Mouse (Mus musculus) gastrocnemius, adult 2 months (tissue): ENCODE measurements at regions not wholly inside any gene's neighbourhood (a gene's known extent, or its start where the extent isn't known, plus 50 kb on each side); places are given as distances from the start of the nearest gene placed in this dataset.

Experiments
- DNase-seq: peaks from one replicate; pipeline ENCODE4 v3.0.0; 2022
- H3K27ac ChIP-seq: fragments of 200-600 bp; 2 replicates; pipeline ENCODE4 v1.8.1; 2022; ENCODE audit warnings: mild to moderate bottlenecking
- H3K4me3 ChIP-seq: fragments of 200-600 bp; 2 replicates; pipeline ENCODE4 v1.8.1; 2022; ENCODE audit warnings: mild to moderate bottlenecking, moderate library complexity
- CTCF ChIP-seq: fragments of 200-600 bp; IDR thresholded peaks from 2 replicates; pipeline ENCODE4 v1.8.1; 2022; ENCODE audit warnings: antibody characterized with exemption, mild to moderate bottlenecking, moderate library complexity
- intact Hi-C: fragments of 180-260 bp; cut with DNase I; formaldehyde crosslinking; loops from one replicate; pipeline ENCODE4 v1.15.1; 2025

GRCm38 (mm10) chr16:78208321-78208720, 93.0 kb upstream of the Cxadr start:
- intact Hi-C loops, result no loop called here

GRCm38 (mm10) chr16:78204332-78204731, 97.0 kb upstream of the Cxadr start:
- H3K27ac ChIP-seq, result no peak overlapping the region
- no peak for TF ChIP-seq CTCF
- intact Hi-C loops, result no loop called here
- DNase-seq, result no peak
- no peak overlapping the region for H3K4me3 ChIP-seq

More at GRCm38 (mm10) chr16:78208321-78208720, 93.0 kb upstream of the Cxadr start:
- DNase-seq, result no peak
- H3K4me3 ChIP-seq, result no peak overlapping the region
- no peak for TF ChIP-seq CTCF
- H3K27ac ChIP-seq, result no peak overlapping the region

- Histone ChIP-seq H3K4me3 (no peak overlapping the region), H3K27ac (no peak overlapping the region)
- TF ChIP-seq CTCF, result no peak
- DNase-seq, result no peak
- intact Hi-C loops, result no loop called here
These were observed 101.1 kb upstream of the Cxadr start for GRCm38 (mm10) chr16:78200044-78200830.

- intact Hi-C loops, result loop anchor here (5.0 kb wide), 2 partner anchors 148 to 428 kb away; no protein-coding TSS in a partner anchor
- Histone ChIP-seq H3K27ac (no peak overlapping the region), H3K4me3 (peak overlapping the region; percentile 44)
- DNase-seq, result no peak
- TF ChIP-seq CTCF, result no peak
These were observed 102.0 kb upstream of the Cxadr start for GRCm38 (mm10) chr16:78199252-78199651.

GRCm38 (mm10) chr16:78198642-78199121, 102.6 kb upstream of the Cxadr start:
- DNase-seq, result peak; percentile 65
- Histone ChIP-seq H3K4me3 (peak overlapping the region; percentile 44), H3K27ac (no peak overlapping the region)
- TF ChIP-seq CTCF, result peak; percentile 95
- intact Hi-C loops, result loop anchor here (1.0 to 5.0 kb wide), 3 partner anchors 119 to 429 kb away; no protein-coding TSS in a partner anchor

- no peak overlapping the region for H3K27ac ChIP-seq
- peak; percentile 83 for TF ChIP-seq CTCF
- DNase-seq, result peak; percentile 84
- intact Hi-C loops, result loop anchor here (5.0 kb wide), 2 partner anchors 150 to 430 kb away; no protein-coding TSS in a partner anchor
- H3K4me3 ChIP-seq, result no peak overlapping the region
These were observed 103.9 kb upstream of the Cxadr start for GRCm38 (mm10) chr16:78197252-78197896.

GRCm38 (mm10) chr16:78170627-78171605, 130.4 kb upstream of the Cxadr start:
- TF ChIP-seq CTCF, result no peak
- H3K27ac ChIP-seq, result no peak overlapping the region
- intact Hi-C loops, result no loop called here
- no peak for DNase-seq
- H3K4me3 ChIP-seq, result no peak overlapping the region

- Histone ChIP-seq H3K27ac (no peak overlapping the region), H3K4me3 (no peak overlapping the region)
- intact Hi-C loops, result loop anchor here (10.0 kb wide), 2 partner anchors 712 to 1022 kb away; no protein-coding TSS in a partner anchor
- no peak for DNase-seq
- TF ChIP-seq CTCF, result no peak
These were observed 144.4 kb upstream of the Cxadr start for GRCm38 (mm10) chr16:78156876-78157232.

GRCm38 (mm10) chr16:78156138-78156875, 145.0 kb upstream of the Cxadr start:
- peak; percentile 47 for DNase-seq
- intact Hi-C loops, result loop anchor here (10.0 kb wide), 2 partner anchors 712 to 1022 kb away; no protein-coding TSS in a partner anchor
- peak; percentile 60 for TF ChIP-seq CTCF
- Histone ChIP-seq H3K27ac (peak overlapping the region; percentile 20; the same call in 1 of the 2 replicates), H3K4me3 (peak overlapping the region; percentile 20)

GRCm38 (mm10) chr16:78153899-78154605, 147.2 kb upstream of the Cxadr start:
- no peak for DNase-seq
- intact Hi-C loops, result loop anchor here (10.0 kb wide), 2 partner anchors 709 to 1019 kb away; no protein-coding TSS in a partner anchor

GRCm38 (mm10) chr16:78144146-78144545, 157.1 kb upstream of the Cxadr start:
- no peak for TF ChIP-seq CTCF
- no peak overlapping the region for H3K4me3 ChIP-seq
- intact Hi-C loops, result no loop called here
- no peak for DNase-seq
- H3K27ac ChIP-seq, result no peak overlapping the region

More at GRCm38 (mm10) chr16:78153899-78154605, 147.2 kb upstream of the Cxadr start:
- H3K27ac ChIP-seq, result peak overlapping the region; percentile 57
- no peak for TF ChIP-seq CTCF
- peak overlapping the region; percentile 24 for H3K4me3 ChIP-seq
